Mouse (Mus musculus): ENCODE measurements around the gene Rps6ka2.

DNA sequence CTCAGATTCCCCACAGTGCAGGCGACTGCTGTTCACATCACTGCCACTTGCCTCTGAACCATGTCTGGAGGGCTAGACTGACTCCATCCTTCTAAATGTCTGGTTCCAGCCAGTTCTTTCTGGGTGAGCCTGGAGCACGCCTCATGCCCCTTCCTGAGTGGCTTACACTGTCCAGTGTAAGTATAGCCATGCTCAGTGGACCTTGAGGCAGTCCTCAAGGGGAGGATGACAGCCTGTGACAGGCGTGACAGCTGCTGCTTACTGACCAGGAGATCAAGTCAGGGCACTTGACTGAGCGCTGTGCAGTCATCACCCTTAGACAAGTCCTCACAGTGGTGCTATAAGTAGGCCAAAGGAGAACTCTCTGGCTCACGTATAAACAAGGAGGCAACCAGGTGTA is 94.7 kb downstream of the Rps6ka2 start:
- TF ChIP-seq GATA1 (IDR thresholded peaks at IDR 0.05; ENCODE audit: borderline replicate concordance, low read length), result no peak
- no peak for TF ChIP-seq FLI1 (IDR thresholded peaks at IDR 0.05; ENCODE audit: low read length)
